Mouse (Mus musculus) lung, adult 18-20 months (tissue): Measurements from ENCODE around the gene Gpkow.
"Not testable (repeated sequence)": the region's sequence is repeated elsewhere in the genome, so short reads cannot be mapped to it uniquely, and the experiment has no call there.

Experiments
- DNase-seq, 2 experiments: peaks; one replicate each; pipeline ENCODE4 v3.0.0; 2022; ENCODE audit warnings: mixed read lengths in 2 of 2

Gpkow gene

DNA sequence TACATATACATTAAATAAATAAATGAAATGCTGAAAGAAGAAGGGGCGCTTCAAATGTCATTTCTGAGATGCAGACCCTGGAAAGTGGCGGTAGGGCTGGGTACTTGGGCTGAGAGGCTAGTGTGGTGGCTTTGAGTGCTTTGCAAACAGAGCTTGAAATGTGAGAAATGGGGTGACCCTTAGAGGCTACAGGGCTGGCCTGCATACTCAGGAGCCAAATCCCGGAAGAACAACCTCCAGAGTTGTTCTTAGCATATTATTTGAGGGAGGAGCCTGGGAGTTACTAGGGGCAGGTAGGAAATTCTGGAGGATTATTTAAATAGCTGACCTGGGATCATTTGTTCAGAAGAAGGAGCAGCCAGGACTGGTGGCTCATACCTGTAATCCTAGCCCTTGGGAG lies 6.4 kb upstream of the Gpkow start:
- peak; percentile 26 to 63 for DNase-seq

DNA sequence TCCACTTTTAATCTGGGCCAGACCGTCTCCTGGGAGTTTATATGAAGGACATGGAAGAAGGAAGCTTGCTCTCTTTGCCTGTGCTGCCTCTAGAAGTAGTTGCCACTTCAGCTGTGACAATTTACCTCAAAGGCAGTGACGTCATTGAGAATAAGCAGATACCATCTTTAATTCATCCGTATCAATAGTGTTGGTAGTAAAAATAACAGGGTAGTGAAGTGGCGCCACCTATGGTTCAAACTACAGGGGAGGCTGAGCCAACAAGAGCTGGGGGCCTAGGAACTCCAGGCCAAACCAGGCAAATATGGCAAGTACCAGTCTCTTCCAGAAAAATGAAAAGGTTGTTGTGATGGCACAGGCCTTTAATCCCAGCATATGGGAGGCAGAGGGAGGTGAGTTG lies 4.1 kb upstream of the Gpkow start:
- peak; percentile 27 to 55 for DNase-seq

DNA sequence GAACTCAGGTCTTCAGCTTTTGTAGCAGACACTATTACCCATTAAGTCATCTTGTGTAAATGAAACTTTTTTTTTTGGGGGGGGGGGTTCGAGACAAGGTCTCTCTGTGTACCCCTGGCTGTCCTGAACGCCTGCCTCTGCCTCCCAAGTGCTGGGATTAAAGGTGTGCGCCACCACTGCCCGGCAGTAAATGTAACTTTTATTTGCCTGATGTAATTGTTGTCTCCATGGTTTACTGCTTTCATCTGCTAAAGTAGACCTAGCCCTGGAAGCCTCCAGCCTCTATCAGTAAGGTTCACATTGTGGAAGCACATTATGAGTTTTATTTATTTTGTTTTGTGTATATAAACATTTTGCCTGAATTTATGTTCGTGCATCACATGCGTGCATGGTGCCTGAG lies 411 bp upstream of the Gpkow start:
- no peak for DNase-seq

DNA sequence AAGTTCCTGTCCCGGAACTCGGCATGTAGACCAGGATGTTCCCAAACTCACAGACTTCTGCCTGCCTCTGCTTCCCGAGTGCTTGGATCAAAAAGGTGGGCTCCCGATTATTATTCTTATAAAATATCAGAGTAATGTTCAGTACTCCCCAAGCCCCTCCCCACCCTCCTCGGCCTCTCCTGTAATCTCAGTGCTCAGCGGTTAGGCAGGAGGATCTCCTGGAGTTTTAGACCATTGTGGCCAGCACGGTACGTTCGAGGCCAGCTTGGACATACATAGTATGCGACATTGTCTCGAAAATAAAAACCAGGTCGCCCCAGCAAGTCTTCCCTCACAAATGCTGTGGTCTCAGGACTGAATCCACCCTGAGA lies 16.8 kb downstream of the Gpkow start:
- not testable (repeated sequence) for DNase-seq

DNA sequence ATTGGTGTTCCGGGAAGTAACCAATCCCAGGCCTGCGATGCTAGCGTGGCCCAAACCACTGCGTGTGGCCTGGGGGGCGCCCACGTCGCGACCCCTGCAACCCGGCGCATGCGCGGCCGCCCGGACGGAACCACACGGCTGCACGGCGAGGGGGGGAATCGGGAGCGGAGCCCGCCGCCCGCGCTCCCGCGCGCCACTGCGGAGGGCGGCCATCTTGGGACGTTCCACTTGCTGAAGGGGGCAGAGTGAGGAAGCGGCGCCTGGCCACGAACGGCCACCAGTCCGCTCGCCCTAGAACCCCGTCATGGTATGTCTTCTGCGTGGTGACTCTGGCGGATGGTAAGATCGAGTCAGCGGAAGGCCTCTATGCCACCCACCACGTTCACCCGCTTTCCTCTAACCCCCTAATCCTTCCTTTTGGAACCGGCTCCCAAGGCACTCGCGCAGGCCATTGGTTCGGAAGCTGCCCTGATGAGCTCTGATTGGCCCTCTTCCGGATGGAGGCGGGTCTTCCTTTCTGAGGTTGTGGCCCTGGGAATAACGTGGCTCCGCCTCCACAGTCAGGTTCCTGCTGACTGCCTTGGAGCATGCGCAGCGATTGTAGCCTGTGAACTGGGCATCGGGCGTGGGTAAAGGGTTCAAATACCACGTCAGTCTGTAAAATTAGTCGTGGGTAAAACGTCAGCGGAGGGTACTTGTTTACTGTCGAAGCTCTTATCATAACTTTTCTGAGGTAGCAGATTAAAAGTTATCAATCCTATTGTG lies 17.4 kb downstream of the Gpkow start, which contains the start of gene Wdr45:
TSS of gene Wdr45 (plus strand) at position 199 of the 765 bp plus-strand sequence.
- DNase-seq = peak; percentile 95 to 97

DNA sequence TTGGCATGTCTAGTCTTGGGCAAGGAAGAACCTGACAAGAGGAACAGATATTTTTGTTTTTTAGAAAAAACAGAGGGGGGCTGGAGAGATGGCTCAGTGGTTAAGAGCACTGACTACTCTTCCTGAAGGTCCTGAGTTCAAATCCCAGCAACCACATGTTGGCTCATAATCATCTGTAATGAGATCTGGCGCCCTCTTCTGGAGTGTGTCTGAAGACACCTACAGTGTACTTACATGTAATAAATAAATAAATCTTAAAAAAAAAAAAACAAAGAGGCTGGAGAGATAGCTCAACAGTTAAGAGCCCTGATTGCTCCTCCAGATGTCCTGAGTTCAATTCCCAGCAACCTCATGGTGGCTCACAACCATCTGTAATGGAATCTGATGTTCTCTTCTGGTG lies 19.1 kb downstream of the Gpkow start:
- DNase-seq = not testable (repeated sequence)

DNA sequence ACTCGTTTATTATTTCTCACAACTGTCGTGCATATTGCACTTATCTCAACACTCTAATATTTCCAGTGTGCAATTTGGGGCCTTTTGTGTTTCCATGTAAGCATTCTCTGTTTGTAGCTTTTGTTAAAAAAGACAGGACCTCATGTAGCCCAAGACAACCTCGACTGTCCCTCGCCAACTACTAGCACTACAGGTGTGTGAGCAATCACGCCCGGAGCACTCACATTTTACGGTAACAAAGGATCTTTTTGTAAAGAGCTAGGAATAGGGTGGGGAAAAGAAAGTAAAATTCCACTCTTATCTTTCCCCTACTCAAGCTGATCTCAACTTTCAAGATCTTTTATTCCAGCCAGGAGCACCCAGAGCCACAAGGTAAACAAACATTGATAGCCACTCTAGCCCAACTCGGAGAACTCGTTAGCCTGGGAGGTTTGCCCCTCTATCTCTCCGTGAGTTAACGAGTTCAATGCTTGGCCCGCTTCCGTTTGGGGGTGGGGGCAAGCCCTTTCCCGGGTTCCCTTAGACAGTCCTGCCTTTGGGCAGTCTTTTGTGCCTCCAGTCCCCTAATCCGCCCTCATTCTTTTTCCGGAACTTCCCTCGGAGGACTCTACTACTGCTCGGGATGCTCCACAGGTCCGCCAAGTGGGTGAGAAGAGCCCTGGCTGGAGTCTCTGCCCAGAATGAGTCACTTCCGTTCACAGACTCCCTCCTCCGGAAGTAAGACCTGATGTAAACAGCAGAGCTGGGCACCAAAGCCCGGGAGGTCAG lies 24.8 kb downstream of the Gpkow start, which contains the start of gene Gm45208:
TSS of gene Gm45208 (plus strand) at position 732 of the 768 bp plus-strand sequence.
- DNase-seq = peak; percentile 80 to 82

DNA sequence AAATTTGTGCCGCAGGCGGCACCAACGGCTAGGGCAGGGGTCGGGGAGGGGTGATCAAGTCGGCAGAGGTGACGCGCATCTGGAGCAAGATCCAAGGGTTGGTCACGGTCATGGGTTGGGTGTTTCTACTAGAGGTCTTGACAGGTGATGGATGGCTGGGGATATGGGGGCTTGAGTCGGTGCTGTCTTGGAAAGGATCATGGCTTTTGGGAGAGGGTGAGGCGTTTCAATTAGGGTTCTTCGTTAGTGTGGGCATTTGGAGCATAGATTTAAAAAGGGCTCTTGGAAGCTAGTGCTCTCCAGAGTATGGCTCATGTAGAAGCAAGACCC lies 25.3 kb downstream of the Gpkow start:
- DNase-seq = no peak

DNA sequence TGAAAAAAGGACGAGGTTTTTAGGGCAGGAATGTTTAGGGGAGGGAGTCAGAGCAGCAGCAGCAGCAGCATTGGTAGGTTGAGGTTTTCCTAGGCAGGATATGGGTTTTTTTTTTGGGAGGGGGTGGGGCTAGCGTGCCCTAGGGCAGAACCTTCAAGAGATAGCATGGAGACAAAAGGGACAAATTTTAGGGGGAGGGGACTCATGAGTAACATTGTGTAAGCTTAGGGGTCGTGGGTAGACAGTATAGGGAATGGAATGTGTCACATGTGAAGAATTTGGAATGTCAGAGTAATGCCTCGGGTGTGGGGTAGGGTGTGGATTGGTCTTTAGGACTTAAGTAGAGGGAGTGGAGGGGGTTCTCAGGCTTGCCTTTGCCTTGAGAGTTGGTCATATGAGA lies 25.8 kb downstream of the Gpkow start:
- DNase-seq = no peak

DNA sequence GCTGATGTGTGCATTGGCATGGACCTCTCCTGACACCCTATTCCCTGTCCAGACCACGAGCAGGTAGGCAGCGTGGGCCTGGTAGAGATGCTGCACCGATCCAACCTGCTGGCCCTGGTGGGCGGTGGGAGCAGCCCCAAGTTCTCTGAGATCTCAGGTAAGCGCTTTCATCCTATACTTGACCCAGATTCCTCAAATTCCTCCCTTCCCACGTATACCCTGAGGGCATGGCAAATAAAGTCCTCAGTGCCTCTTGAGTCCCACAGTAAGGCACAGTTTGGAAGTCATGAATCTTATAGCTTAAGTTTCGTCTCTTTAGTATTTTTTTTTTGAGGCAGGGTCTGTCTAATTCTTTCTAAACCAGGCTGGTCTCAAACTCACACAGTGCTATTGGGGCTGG lies 27.2 kb downstream of the Gpkow start:
- DNase-seq = peak in 1 of 2 experiments; percentile 19

DNA sequence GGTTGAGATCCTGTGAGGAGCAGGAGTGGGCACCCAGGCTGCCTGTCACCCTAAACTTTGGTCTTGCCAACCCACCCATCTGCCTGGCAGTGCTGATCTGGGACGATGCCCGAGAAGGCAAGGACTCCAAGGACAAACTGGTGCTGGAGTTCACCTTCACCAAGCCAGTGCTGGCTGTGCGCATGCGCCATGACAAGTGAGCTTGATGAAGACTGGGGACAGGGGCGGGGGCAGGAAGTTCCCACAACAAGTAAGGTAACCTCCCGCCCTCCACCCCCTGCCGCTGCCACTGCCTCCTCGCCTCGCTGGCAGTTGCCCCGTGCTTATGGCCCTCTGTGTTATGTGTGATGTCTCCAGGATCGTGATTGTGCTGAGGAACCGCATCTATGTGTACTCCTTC lies 28.9 kb downstream of the Gpkow start:
- no peak for DNase-seq

DNA sequence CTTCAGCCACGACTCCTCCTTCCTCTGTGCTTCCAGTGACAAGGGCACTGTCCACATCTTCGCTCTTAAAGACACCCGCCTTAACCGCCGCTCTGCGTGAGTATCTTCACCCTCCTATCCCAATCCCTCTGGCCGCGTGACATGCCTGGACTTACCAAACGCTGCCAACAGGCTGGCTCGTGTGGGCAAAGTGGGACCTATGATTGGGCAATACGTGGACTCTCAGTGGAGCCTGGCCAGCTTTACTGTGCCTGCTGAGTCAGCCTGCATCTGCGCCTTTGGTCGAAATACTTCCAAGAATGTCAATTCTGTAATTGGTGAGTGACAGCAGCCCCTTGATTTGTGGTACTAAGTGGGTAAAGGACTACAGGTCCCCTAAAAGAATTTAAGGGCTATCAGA lies 30.2 kb downstream of the Gpkow start:
- DNase-seq = peak; percentile 27 to 54

DNA sequence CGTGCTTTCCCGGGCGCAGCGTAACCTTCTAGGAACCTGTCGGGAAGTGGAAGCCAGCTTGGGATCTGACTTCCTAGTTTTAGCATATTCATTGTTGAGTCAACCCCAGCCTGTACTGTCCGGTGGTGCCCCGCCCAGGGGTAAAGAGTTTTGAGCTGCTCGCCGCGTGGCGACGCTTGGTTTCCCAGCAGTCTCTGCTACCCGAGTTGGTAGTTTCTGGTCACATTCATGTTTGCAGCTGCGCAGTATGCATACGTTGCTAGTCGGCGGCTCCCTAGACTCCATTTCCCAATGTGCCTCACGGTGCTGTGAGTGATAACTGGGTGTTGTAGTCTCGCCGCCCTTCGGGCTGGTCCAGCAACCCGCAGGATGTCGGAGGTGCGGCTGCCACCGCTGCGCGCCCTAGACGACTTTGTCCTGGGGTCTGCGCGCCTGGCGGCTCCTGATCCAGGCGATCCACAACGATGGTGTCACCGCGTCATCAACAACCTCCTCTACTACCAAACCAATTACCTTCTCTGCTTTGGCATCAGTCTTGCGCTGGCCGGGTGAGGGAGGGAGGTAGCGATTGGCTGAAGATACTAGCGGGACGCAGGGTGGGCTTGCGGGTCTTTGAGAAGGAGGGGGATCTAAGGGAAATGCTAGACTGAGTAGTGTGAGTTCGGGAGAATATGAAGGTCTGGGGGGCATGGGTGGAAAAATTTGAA lies 31.4 kb downstream of the Gpkow start, which contains the start of gene Praf2:
TSS of gene Praf2 (plus strand) at position 225 of the 707 bp plus-strand sequence.
- DNase-seq = peak; percentile 85 to 86

DNA sequence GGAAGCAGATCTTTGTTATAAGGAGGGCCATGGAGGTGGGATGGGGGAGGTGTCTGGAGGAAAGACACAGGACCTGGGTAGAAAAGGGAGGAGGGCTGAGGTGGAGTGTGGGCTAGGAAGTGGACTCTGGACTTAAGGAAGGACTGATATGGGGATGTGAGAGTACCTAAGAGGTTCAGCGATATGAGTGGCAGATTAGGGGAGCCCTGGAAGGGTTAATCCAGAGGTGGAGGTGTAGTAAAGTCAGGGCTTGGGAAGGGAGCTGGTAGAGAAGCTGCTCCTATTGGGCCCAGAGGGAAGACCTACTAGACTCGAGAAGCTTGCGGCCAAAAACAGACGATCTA lies 32.0 kb downstream of the Gpkow start:
- no peak for DNase-seq

DNA sequence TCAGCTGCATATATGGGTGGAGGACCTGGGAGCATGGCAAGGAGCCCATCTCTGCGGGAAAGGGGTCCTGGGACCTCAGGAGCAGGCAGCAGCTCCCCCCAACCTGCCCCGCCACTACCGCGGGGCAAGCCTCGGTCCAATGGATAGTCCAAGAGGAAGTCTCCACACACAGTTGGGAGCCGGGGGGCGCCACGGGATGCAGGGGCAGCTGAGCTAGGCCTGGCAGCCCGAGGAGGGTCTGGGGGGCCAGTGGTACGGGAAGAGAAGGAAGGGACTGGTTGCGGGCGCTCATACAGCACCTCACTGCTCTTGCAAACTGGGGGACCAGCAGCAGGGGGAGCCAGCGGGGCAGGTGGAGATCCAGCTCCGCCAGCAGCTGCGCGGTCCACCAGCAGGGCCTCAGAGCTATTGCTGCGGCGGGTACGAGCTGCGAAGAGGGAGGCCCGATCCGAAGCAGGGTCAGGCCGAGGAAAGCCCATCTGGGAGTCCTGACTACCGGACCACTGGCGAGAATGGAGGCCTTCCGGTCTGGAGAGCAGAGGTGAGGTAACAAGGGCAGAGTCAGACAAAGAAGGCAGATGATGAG lies 36.7 kb downstream of the Gpkow start:
- DNase-seq = peak; percentile 59 to 67

DNA sequence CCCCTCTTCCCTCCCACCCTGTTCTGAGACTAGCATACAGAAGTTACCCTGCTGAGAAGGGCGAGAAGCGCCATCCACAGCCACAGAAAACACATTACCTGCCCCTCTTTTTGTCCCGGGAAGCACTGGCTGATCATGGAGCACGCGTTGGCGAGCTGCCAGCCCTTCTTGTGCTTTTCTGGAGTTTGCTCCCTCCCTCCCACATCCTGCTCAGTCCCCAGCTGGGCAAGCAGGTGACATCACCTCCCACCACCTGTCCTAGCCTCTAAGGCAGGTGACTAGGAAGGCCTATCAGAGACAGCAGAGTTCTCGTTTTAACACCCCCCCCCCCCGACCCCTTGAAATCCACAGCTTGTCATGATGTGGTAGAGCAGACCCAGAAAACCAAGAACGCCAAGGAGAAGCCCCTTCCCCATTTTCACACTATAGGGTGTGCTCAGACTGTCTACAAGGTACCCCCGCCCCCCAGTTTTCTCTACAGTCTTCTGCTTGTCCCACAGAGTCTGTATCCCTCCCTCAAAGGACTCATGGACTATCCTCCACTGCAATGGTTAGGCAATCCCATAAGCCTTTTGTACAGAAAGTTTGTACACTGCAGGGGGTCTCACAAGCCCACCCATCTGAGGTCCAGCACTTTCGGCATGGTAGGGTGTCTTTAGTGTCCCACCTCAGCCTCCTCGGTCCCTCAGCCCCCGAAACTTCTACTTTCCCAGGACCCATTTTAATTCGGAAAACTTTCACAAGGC lies 42.6 kb downstream of the Gpkow start:
- DNase-seq = peak; percentile 62 to 77

DNA sequence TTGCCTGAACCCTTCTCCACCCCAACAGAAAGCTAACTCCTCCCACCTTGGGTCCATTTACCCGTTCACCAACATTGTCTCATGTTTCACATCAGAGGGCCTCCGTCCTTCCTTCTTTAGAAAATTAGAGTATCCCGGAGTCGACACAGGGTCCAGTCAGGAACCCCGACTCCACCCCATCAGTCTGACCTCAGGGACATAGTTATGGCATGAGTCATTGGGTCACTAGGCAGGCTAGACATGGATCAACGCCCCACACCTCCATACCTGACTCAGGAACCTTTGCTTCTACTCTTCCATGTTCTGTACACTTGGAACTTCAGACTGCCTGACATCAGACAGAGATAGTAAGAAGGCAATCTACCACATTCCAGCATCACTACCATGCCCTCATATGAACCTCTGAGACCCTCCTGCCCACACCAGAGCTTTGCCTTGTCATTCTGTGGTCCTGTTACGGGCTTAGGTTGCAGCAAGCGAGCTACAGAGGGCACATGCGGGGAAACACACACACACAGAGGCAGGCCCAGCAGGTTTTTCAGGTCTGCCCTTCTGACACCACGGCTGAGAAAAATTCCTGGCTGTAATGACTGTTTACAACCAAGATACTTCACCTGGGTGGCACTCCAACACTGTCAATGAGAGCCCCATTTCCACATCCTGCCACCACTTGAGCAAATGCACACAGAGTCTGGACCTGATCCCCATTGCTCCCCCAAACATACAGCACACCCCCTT lies 43.3 kb downstream of the Gpkow start:
- DNase-seq = peak; percentile 75 to 81

DNA sequence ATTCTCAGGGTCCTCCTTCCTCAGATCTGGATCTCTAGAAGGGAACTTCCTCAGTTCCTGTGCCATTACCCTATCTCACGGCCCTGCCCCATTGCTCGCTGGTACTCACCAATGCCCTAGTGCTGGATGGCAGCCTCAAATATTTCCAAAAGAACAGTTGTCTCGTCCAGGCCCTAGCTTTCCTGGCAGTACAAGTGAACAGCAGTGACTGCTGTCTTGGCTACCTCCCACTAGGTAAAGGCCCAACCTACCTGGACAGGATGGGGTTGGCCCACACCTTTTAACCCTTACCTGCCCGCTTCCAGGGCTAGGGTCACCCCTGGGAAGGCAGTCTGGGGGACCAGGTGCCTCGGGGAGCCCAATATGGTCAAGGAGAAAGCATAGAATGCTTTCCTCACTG lies 44.2 kb downstream of the Gpkow start:
- DNase-seq = peak; percentile 30 to 45

DNA sequence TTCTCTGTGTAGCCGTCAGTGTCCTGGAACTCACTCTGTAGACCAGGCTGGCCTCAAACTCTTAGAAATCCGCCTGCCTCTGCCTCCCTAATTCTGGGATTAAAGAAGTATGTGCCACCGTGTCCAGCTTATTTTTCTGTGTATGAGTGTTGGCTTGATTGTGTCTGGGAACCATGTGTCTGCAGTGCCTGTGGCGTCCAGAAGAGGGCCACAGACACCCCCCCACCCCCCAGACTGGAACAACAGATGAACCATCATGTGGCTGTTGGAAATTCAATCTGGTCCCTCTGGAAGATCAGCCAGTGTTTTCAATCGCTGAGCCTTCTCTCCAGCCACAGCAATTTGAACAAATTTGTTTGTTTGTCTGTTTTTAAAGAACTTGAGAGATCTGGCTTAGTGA lies 46.5 kb downstream of the Gpkow start:
- no peak for DNase-seq

DNA sequence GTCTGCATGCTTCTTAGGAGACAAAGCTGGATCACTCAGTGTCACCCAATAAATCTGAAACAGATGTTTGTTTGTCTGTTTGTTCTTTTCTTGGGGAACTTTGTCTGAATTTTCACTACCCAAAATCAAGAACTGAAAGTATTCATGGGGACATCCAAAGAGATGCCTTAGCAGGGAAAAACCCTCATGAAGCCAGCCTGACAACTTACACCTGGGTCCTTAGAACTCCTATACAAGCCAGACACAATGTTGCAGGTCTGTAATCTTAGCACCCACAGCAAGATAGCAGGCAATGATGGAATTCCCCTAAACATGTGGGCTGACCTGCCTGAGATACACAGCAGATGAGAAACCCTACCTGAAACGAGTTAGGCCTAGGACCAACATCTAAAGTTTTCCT lies 48.0 kb downstream of the Gpkow start:
- DNase-seq = no peak

DNA sequence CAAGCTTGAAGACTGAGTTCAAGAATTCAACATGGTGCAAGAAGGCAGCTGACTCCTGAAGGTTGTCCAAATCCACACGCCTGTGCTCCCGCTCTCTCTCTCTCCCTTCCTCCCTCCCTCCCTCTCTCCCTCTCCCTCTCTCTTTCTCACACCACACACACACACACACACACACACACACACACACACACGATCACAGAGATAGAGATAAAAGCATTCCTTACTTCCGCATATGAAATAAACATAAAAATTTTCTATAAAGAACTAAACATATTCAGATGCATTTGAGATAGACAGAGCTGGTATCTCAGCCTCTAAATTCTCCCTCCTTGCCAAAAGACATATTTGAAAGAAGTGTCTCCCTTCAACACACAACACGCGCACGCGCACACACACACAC lies 48.5 kb downstream of the Gpkow start:
- DNase-seq = no peak
